8 mouse cellular contexts compared by ENCODE assay signal in genomic region chr5:135161221-135161620, GRCm38 (mm10). TPM values are rescaled to one million over a fixed set of nuclear protein-coding genes. Genes with fewer than 3 reads are reported as not detected.
DNase-seq lines count a peak whose midpoint lies in the region; ATAC-seq and TF ChIP-seq lines count a peak whose summit lies in the region.

No protein-coding gene starts in this region.

- no peaks in the 10 kb centered on the region for H3K27me3 ChIP-seq in heart, embryonic 11.5 days (ENCODE audit: control insufficient read depth, insufficient read depth, low read length)
- no peaks in the 10 kb centered on the region for H3K27me3 ChIP-seq in liver, postnatal 0 days (ENCODE audit: insufficient read depth, low read length)
- no peaks in the 10 kb centered on the region for H3K27me3 ChIP-seq in liver, embryonic 11.5 days (replicated peaks; ENCODE audit: control insufficient read depth, insufficient read depth, low read length)

- no peak overlapping the region for H3K9ac ChIP-seq in heart, embryonic 11.5 days (ENCODE audit: low read depth, low read length)
- H3K9ac ChIP-seq in liver, postnatal 0 days (replicated peaks), result no peak overlapping the region
- no peak overlapping the region for H3K9ac ChIP-seq in liver, embryonic 11.5 days (ENCODE audit: low read depth, low read length)

- no peak overlapping the region for H3K4me3 ChIP-seq in heart, embryonic 11.5 days (ENCODE audit: low read depth, low read length)
- no peak overlapping the region for H3K4me3 ChIP-seq in liver, postnatal 0 days (ENCODE audit: low read depth, low read length)
- H3K4me3 ChIP-seq in liver, embryonic 11.5 days (ENCODE audit: low read depth, low read length), result no peak overlapping the region

- no peaks in the 10 kb centered on the region for H3K9me3 ChIP-seq in heart, embryonic 11.5 days (replicated peaks; ENCODE audit: control insufficient read depth, low read length)
- no peaks in the 10 kb centered on the region for H3K9me3 ChIP-seq in liver, postnatal 0 days (ENCODE audit: low read length)
- H3K9me3 ChIP-seq in liver, embryonic 11.5 days (ENCODE audit: control insufficient read depth, low read length), result no peaks in the 10 kb centered on the region

- no peak for ATAC-seq in heart, embryonic 11.5 days (replicated peaks; ENCODE audit: insufficient number of reproducible peaks, low FRiP score, low TSS enrichment)
- 0 out of 2 replicates have a peak, but pooled peaks have one; percentile 33 for ATAC-seq in liver, postnatal 0 days
- no peak for ATAC-seq in liver, embryonic 11.5 days (replicated peaks; ENCODE audit: low FRiP score)

- DNase-seq in heart, adult 11 months, result peak; percentile 97
- no peak for DNase-seq in liver, postnatal 0 days
- DNase-seq in liver, embryonic 11.5 days (ENCODE audit: low spot score), result no peak
- DNase-seq in fat pad, adult 2 months (ENCODE audit: extremely low read depth, low read depth, low spot score), result peak; percentile 73
- DNase-seq in lung, postnatal 14 days, result peak; percentile 57
- no peak for DNase-seq in spleen, postnatal 10 days (ENCODE audit: low spot score in 2 of 2)
- DNase-seq in urinary bladder, adult 2 months (ENCODE audit: low spot score), result no peak

- H3K4me1 ChIP-seq in heart, embryonic 11.5 days (ENCODE audit: control insufficient read depth, insufficient read depth, low read length), result no peaks in the 10 kb centered on the region
- no peaks in the 10 kb centered on the region for H3K4me1 ChIP-seq in liver, postnatal 0 days (ENCODE audit: insufficient read depth)
- no peaks in the 10 kb centered on the region for H3K4me1 ChIP-seq in liver, embryonic 11.5 days (replicated peaks; ENCODE audit: control insufficient read depth, insufficient read depth, low read length)

- TF ChIP-seq CTCF in liver, postnatal 0 days (IDR thresholded peaks at IDR 0.05; ENCODE audit: low read depth), result no peak

- no peak overlapping the region for H3K4me2 ChIP-seq in heart, embryonic 11.5 days
- H3K4me2 ChIP-seq in liver, postnatal 0 days (ENCODE audit: low read depth, low read length), result no peak overlapping the region
- no peak overlapping the region for H3K4me2 ChIP-seq in liver, embryonic 11.5 days

- H3K36me3 ChIP-seq in heart, embryonic 11.5 days (ENCODE audit: control insufficient read depth, insufficient read depth, low read length), result peaks cover 42% of the 10 kb centered on the region
- H3K36me3 ChIP-seq in liver, postnatal 0 days (replicated peaks; ENCODE audit: insufficient read depth, low read length), result peaks cover 45% of the 10 kb centered on the region
- peaks cover 44% of the 10 kb centered on the region for H3K36me3 ChIP-seq in liver, embryonic 11.5 days (ENCODE audit: control insufficient read depth, insufficient read depth, low read length)

- H3K27ac ChIP-seq in heart, embryonic 11.5 days (ENCODE audit: low read depth, low read length), result no peak overlapping the region
- no peak overlapping the region for H3K27ac ChIP-seq in liver, postnatal 0 days (ENCODE audit: low read depth)
- no peak overlapping the region for H3K27ac ChIP-seq in liver, embryonic 11.5 days (ENCODE audit: low read depth, low read length)

- TF ChIP-seq EP300 in liver, postnatal 0 days (IDR thresholded peaks at IDR 0.05; ENCODE audit: low read depth), result no peak

- 91% methylated on average over 4 of the region's 4 CpGs for WGBS in heart, embryonic 11.5 days (ENCODE audit: insufficient replicate concordance)
- 84% methylated on average over 4 of the region's 4 CpGs for WGBS in liver, postnatal 0 days (ENCODE audit: insufficient replicate concordance)
- 93% methylated on average over 4 of the region's 4 CpGs for WGBS in liver, embryonic 11.5 days

RNA-seq across cellular contexts. Expression of gene Bcl7b, which starts 6.9 kb away (rescaled TPM):
- 32.3 and 35.2 TPM in 2 replicates for polyA plus RNA-seq in heart, embryonic 11.5 days (2014; fragmentation: Nextera tagmentation; extraction: Ambion mirVana)
- 30.1 and 32.6 TPM in 2 replicates for polyA plus RNA-seq in liver, postnatal 0 days (2015; fragmentation: Nextera tagmentation; extraction: Ambion mirVana)
- polyA plus RNA-seq in liver, embryonic 11.5 days (2014; fragmentation: Nextera tagmentation; extraction: Ambion mirVana), result 52.5 and 52.9 TPM in 2 replicates
- 33.4 and 43.0 TPM in 2 replicates for polyA plus RNA-seq in urinary bladder, adult 2 months (2012; rRNA removed)

RNA-seq across cellular contexts. Expression of gene Tbl2, which starts 11.8 kb away (rescaled TPM):
- 20.0 and 21.3 TPM in 2 replicates for polyA plus RNA-seq in heart, embryonic 11.5 days (2014; fragmentation: Nextera tagmentation; extraction: Ambion mirVana)
- polyA plus RNA-seq in liver, postnatal 0 days (2015; fragmentation: Nextera tagmentation; extraction: Ambion mirVana), result 10.4 and 12.3 TPM in 2 replicates
- 24.6 and 29.2 TPM in 2 replicates for polyA plus RNA-seq in liver, embryonic 11.5 days (2014; fragmentation: Nextera tagmentation; extraction: Ambion mirVana)
- polyA plus RNA-seq in urinary bladder, adult 2 months (2012; rRNA removed), result 7.2 and 9.7 TPM in 2 replicates

RNA-seq across cellular contexts. Expression of gene Baz1b, which starts 25.8 kb away (rescaled TPM):
- 28.9 and 45.4 TPM in 2 replicates for polyA plus RNA-seq in heart, embryonic 11.5 days (2014; fragmentation: Nextera tagmentation; extraction: Ambion mirVana)
- 10.5 and 11.7 TPM in 2 replicates for polyA plus RNA-seq in liver, postnatal 0 days (2015; fragmentation: Nextera tagmentation; extraction: Ambion mirVana)
- polyA plus RNA-seq in liver, embryonic 11.5 days (2014; fragmentation: Nextera tagmentation; extraction: Ambion mirVana), result 47.2 and 50.8 TPM in 2 replicates
- 33.2 and 41.7 TPM in 2 replicates for polyA plus RNA-seq in urinary bladder, adult 2 months (2012; rRNA removed)

Comparison
In these comparisons a context has a peak if more than half of its experiments do, and no peak if none do; other contexts are left out.
1. DNase-seq: peak in heart, adult 11 months (single experiment), fat pad, adult 2 months (single experiment) and lung, postnatal 14 days (single experiment); none in liver, postnatal 0 days (single experiment), liver, embryonic 11.5 days (single experiment), spleen, postnatal 10 days (0 of 2) and urinary bladder, adult 2 months (single experiment).